Mouse (Mus musculus): ENCODE results near the gene Efcab11. TPM values are rescaled to one million over a fixed set of nuclear protein-coding genes. Genes with fewer than 3 reads are reported as not detected.

The Efcab11 gene
- total RNA-seq, 1 experiment = 2.9 TPM

GRCm38 (mm10) chr12:99836404-99837131 lies 47.7 kb downstream of the Efcab11 start:
- Histone ChIP-seq H3K27ac (ENCODE audit: insufficient read depth, low read depth, low read length, poor library complexity, severe bottlenecking) (no peak overlapping the region), H3K36me3 (ENCODE audit: control insufficient read depth, insufficient read depth, low read length, poor library complexity, severe bottlenecking) (no peaks in the 10 kb centered on the region), H3K9me3 (ENCODE audit: control insufficient read depth, insufficient read depth, low read depth, low read length) (no peaks in the 10 kb centered on the region), H3K4me1 (ENCODE audit: control insufficient read depth in 2 of 2, insufficient read depth in 2 of 2, low read length in 2 of 2, poor library complexity in 1 of 2) (no peaks in the 10 kb centered on the region), H3K4me3 (ENCODE audit: insufficient read depth in 1 of 2, low read depth in 1 of 2, low read length in 2 of 2, poor library complexity in 1 of 2, severe bottlenecking in 1 of 2) (no peak overlapping the region), H3K9ac (ENCODE audit: insufficient read depth, low read depth, low read length, poor library complexity, severe bottlenecking) (no peak overlapping the region)
- no peak for TF ChIP-seq CHD2 (IDR thresholded peaks at IDR 0.05; ENCODE audit: low read depth, low read length)
- no peak for TF ChIP-seq ZNF384 (IDR thresholded peaks at IDR 0.05; ENCODE audit: low read depth, low read length)
- TF ChIP-seq HCFC1 (IDR thresholded peaks at IDR 0.05; ENCODE audit: borderline replicate concordance, insufficient read depth, low read length) = no peak
- TF ChIP-seq MAFK (IDR thresholded peaks at IDR 0.05; ENCODE audit: insufficient read depth, low read depth, low read length) = no peak
- no peak for TF ChIP-seq ZC3H11A (IDR thresholded peaks at IDR 0.05; ENCODE audit: borderline replicate concordance, low read depth, low read length)
- DNase-seq (ENCODE audit: low read depth, low spot score) = no peak
- in situ Hi-C loops (cut with MboI; ENCODE audit: low sequenced_read_pairs in 2 of 2, unreplicated experiment in 2 of 2) = loop anchor here in 1 of 2 experiments (25.0 kb wide), 1 partner anchor 749 kb away; no protein-coding TSS in a partner anchor

- no peak overlapping the region for H3K9ac ChIP-seq (ENCODE audit: insufficient read depth, low read depth, low read length, poor library complexity, severe bottlenecking)
- no peaks in the 10 kb centered on the region for H3K4me1 ChIP-seq (ENCODE audit: control insufficient read depth in 2 of 2, insufficient read depth in 2 of 2, low read length in 2 of 2, poor library complexity in 1 of 2)
- peak; percentile 13 for DNase-seq (ENCODE audit: low read depth, low spot score)
- in situ Hi-C loops (cut with MboI; ENCODE audit: low sequenced_read_pairs in 2 of 2, unreplicated experiment in 2 of 2) = loop anchor here in 1 of 2 experiments (25.0 kb wide), 1 partner anchor 746 kb away; no protein-coding TSS in a partner anchor
- no peak overlapping the region for H3K4me3 ChIP-seq (ENCODE audit: insufficient read depth in 1 of 2, low read depth in 1 of 2, low read length in 2 of 2, poor library complexity in 1 of 2, severe bottlenecking in 1 of 2)
- H3K27ac ChIP-seq (ENCODE audit: insufficient read depth, low read depth, low read length, poor library complexity, severe bottlenecking) = no peak overlapping the region
- no peak for TF ChIP-seq ZC3H11A (IDR thresholded peaks at IDR 0.05; ENCODE audit: borderline replicate concordance, low read depth, low read length)
- TF ChIP-seq HCFC1 (IDR thresholded peaks at IDR 0.05; ENCODE audit: borderline replicate concordance, insufficient read depth, low read length) = no peak
- TF ChIP-seq CHD2 (IDR thresholded peaks at IDR 0.05; ENCODE audit: low read depth, low read length) = no peak
- no peak for TF ChIP-seq MAFK (IDR thresholded peaks at IDR 0.05; ENCODE audit: insufficient read depth, low read depth, low read length)
- no peak for TF ChIP-seq ZNF384 (IDR thresholded peaks at IDR 0.05; ENCODE audit: low read depth, low read length)
- H3K36me3 ChIP-seq (ENCODE audit: control insufficient read depth, insufficient read depth, low read length, poor library complexity, severe bottlenecking) = no peaks in the 10 kb centered on the region
- no peaks in the 10 kb centered on the region for H3K9me3 ChIP-seq (ENCODE audit: control insufficient read depth, insufficient read depth, low read depth, low read length)
Observed at GRCm38 (mm10) chr12:99833476-99833875, 50.8 kb downstream of the Efcab11 start.

GRCm38 (mm10) chr12:99822591-99822990 lies 61.6 kb downstream of the Efcab11 start:
- no peaks in the 10 kb centered on the region for H3K4me1 ChIP-seq (ENCODE audit: control insufficient read depth in 2 of 2, insufficient read depth in 2 of 2, low read length in 2 of 2, poor library complexity in 1 of 2)
- no peak overlapping the region for H3K27ac ChIP-seq (ENCODE audit: insufficient read depth, low read depth, low read length, poor library complexity, severe bottlenecking)
- H3K4me3 ChIP-seq (ENCODE audit: insufficient read depth in 1 of 2, low read depth in 1 of 2, low read length in 2 of 2, poor library complexity in 1 of 2, severe bottlenecking in 1 of 2) = no peak overlapping the region
- TF ChIP-seq ZNF384 (IDR thresholded peaks at IDR 0.05; ENCODE audit: low read depth, low read length) (no peak), HCFC1 (IDR thresholded peaks at IDR 0.05; ENCODE audit: borderline replicate concordance, insufficient read depth, low read length) (no peak), ZC3H11A (IDR thresholded peaks at IDR 0.05; ENCODE audit: borderline replicate concordance, low read depth, low read length) (no peak), CHD2 (IDR thresholded peaks at IDR 0.05; ENCODE audit: low read depth, low read length) (no peak), MAFK (IDR thresholded peaks at IDR 0.05; ENCODE audit: insufficient read depth, low read depth, low read length) (no peak)
- in situ Hi-C loops (cut with MboI; ENCODE audit: low sequenced_read_pairs in 2 of 2, unreplicated experiment in 2 of 2) = no loop called here
- no peak overlapping the region for H3K9ac ChIP-seq (ENCODE audit: insufficient read depth, low read depth, low read length, poor library complexity, severe bottlenecking)
- no peaks in the 10 kb centered on the region for H3K36me3 ChIP-seq (ENCODE audit: control insufficient read depth, insufficient read depth, low read length, poor library complexity, severe bottlenecking)
- DNase-seq (ENCODE audit: low read depth, low spot score) = no peak
- H3K9me3 ChIP-seq (ENCODE audit: control insufficient read depth, insufficient read depth, low read depth, low read length) = no peaks in the 10 kb centered on the region

GRCm38 (mm10) chr12:99821309-99821934 lies 62.8 kb downstream of the Efcab11 start:
- in situ Hi-C loops (cut with MboI; ENCODE audit: low sequenced_read_pairs in 2 of 2, unreplicated experiment in 2 of 2) = no loop called here
- TF ChIP-seq CHD2 (IDR thresholded peaks at IDR 0.05; ENCODE audit: low read depth, low read length) = no peak
- TF ChIP-seq HCFC1 (IDR thresholded peaks at IDR 0.05; ENCODE audit: borderline replicate concordance, insufficient read depth, low read length) = no peak
- no peak for TF ChIP-seq ZNF384 (IDR thresholded peaks at IDR 0.05; ENCODE audit: low read depth, low read length)
- no peak for TF ChIP-seq ZC3H11A (IDR thresholded peaks at IDR 0.05; ENCODE audit: borderline replicate concordance, low read depth, low read length)
- TF ChIP-seq MAFK (IDR thresholded peaks at IDR 0.05; ENCODE audit: insufficient read depth, low read depth, low read length) = no peak
- no peaks in the 10 kb centered on the region for H3K36me3 ChIP-seq (ENCODE audit: control insufficient read depth, insufficient read depth, low read length, poor library complexity, severe bottlenecking)
- no peak overlapping the region for H3K27ac ChIP-seq (ENCODE audit: insufficient read depth, low read depth, low read length, poor library complexity, severe bottlenecking)
- H3K9me3 ChIP-seq (ENCODE audit: control insufficient read depth, insufficient read depth, low read depth, low read length) = no peaks in the 10 kb centered on the region
- no peak overlapping the region for H3K4me3 ChIP-seq (ENCODE audit: insufficient read depth in 1 of 2, low read depth in 1 of 2, low read length in 2 of 2, poor library complexity in 1 of 2, severe bottlenecking in 1 of 2)
- no peak for DNase-seq (ENCODE audit: low read depth, low spot score)
- no peak overlapping the region for H3K9ac ChIP-seq (ENCODE audit: insufficient read depth, low read depth, low read length, poor library complexity, severe bottlenecking)
- no peaks in the 10 kb centered on the region for H3K4me1 ChIP-seq (ENCODE audit: control insufficient read depth in 2 of 2, insufficient read depth in 2 of 2, low read length in 2 of 2, poor library complexity in 1 of 2)
